Mouse (Mus musculus): ENCODE results near the gene Parg.

DNA sequence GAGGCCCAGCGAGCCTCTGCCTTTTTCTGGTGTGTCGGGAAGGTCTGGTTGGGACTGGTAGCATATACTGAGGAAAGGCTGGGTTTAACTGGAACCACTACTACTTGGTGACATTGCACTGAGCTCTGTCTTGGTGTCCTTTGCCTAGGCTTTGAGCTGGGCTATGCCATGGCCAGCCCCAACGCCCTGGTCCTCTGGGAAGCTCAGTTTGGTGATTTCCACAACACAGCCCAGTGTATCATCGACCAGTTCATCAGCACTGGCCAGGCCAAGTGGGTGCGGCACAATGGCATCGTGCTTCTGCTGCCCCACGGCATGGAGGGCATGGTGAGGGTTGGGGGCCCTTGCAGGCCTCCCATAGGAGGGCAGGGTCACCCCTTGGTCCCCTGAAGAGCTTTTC is 142.4 kb downstream of the Parg start:
- TF ChIP-seq POLR2A (IDR thresholded peaks at IDR 0.05; ENCODE audit: low read depth, low read length) = no peak
- TF ChIP-seq CHD2 (IDR thresholded peaks at IDR 0.05; ENCODE audit: low read length) = no peak
- TF ChIP-seq CTCF (conservative IDR thresholded peaks at IDR 0.05 in 1 of 2, IDR thresholded peaks at IDR 0.05 in 1 of 2; ENCODE audit: low read depth in 2 of 2, low read length in 2 of 2) = no peak
- no peak for TF ChIP-seq ETS1 (conservative IDR thresholded peaks at IDR 0.05; ENCODE audit: low read depth, low read length)
- TF ChIP-seq PAX5 (IDR thresholded peaks at IDR 0.05; ENCODE audit: low read length) = no peak
- no peak for TF ChIP-seq MEF2A (IDR thresholded peaks at IDR 0.05; ENCODE audit: borderline replicate concordance, low read depth, low read length)
- no peak for TF ChIP-seq TCF12 (IDR thresholded peaks at IDR 0.05; ENCODE audit: low read depth, low read length)
- TF ChIP-seq EP300 (IDR thresholded peaks at IDR 0.05; ENCODE audit: low read length) = no peak
- no peak for TF ChIP-seq KAT2A (IDR thresholded peaks at IDR 0.05; ENCODE audit: insufficient replicate concordance, low read length)
